Mouse (Mus musculus) liver, embryonic 14.5 days (tissue): ENCODE measurements at regions not wholly inside any gene's neighbourhood (a gene's known extent, or its start where the extent isn't known, plus 50 kb on each side); places are given as distances from the start of the nearest gene placed in this dataset.

ENCODE experiments used
- CTCF ChIP-seq: IDR thresholded peaks from 2 replicates; pipeline ENCODE4 v1.5.1; 2016; ENCODE audit warnings: antibody characterized with exemption, low read depth, control low read depth
- EP300 ChIP-seq: IDR thresholded peaks from 2 replicates; pipeline ENCODE4 v1.6.1; 2016; ENCODE audit warnings: antibody characterized with exemption, low read depth

DNA sequence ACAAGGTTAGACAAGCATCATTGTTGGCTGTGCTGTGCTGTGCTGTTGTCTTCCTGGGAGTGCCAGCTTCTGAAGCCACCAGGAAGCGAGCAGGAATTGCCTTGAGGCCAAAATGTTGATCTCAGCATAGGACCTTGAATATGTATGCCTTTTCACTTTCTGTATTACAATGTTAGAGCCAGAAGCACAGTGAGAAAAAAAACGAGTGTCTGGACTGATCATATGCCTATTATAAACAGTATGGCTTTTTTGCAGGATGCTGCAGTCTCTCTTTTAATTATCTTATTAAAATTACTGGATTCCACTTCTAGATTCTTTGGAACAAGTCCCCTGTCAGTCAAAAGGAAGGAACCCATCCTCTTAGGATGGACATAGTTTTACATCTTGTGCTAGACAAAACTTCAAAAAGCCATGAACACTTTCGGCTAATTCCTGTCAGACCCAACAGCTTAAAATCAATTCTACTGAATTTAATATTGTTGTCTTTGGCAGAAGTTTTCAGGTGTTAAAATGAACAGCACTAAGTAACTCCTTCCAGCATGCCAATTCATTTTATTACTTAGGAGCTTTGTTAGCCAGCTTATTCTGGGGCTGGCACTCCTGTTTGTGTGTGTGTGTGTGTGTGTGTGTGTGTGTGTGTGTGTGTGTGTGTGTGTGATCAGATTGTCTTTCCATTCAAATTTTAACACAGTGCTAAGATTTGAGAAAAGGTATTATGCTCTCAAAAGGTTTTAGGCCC lies 220.8 kb upstream of the Adgrl4 start:
- TF ChIP-seq CTCF (no peak), EP300 (no peak)
